Mouse (Mus musculus) neural tube, embryonic 12.5 days (tissue): Measurements from ENCODE around the gene Ccdc152. TPM values are rescaled to one million over a fixed set of nuclear protein-coding genes. Genes with fewer than 3 reads are reported as not detected.

Experiments
- ATAC-seq: fragments of 200-750 bp; cut with Nextera tagmentation; 2 replicates; pipeline ENCODE4 v1.8.0; 2017; ENCODE audit warnings: low read depth, mild to moderate bottlenecking, moderate TSS enrichment, moderate library complexity; ENCODE audit not compliant: low FRiP score
- H3K27ac ChIP-seq: fragments of 300-500 bp; sonication (generic); 2 replicates; pipeline ENCODE4 v1.5.1; 2016
- H3K27me3 ChIP-seq: fragments of 300-500 bp; sonication (generic); replicated peaks from 2 replicates; pipeline ENCODE4 v1.6.1; 2016; ENCODE audit warnings: mild to moderate bottlenecking
- H3K36me3 ChIP-seq: fragments of 300-500 bp; sonication (generic); 2 replicates; pipeline ENCODE4 v1.6.1; 2016; ENCODE audit warnings: mild to moderate bottlenecking
- H3K4me1 ChIP-seq: fragments of 300-500 bp; sonication (generic); 2 replicates; pipeline ENCODE4 v1.6.1; 2016
- H3K4me2 ChIP-seq: fragments of 300-500 bp; sonication (generic); replicated peaks from 2 replicates; pipeline ENCODE4 v1.6.1; 2016; ENCODE audit warnings: mild to moderate bottlenecking
- H3K4me3 ChIP-seq: fragments of 300-500 bp; sonication (generic); 2 replicates; pipeline ENCODE4 v1.5.1; 2016
- H3K9ac ChIP-seq: fragments of 300-500 bp; sonication (generic); 2 replicates; pipeline ENCODE4 v1.6.1; 2016; ENCODE audit warnings: mild to moderate bottlenecking
- H3K9me3 ChIP-seq: fragments of 300-500 bp; sonication (generic); 2 replicates; pipeline ENCODE4 v1.6.1; 2016; ENCODE audit warnings: mild to moderate bottlenecking
- WGBS: fragments of 180-500 bp; shearing (Covaris S2); methylation state at CpG from one replicate; pipeline ENCODE4 v1.1.7; 2016; 5-methylcytosine and 5-hydroxymethylcytosine counted together
- polyA plus RNA-seq: library from polyadenylated mRNA; unstranded; fragments of >200 nt; fragmentation: Nextera tagmentation; extraction: Ambion mirVana; gene quantifications from 2 replicates; pipeline ENCODE4 v1.2.1, GENCODE M21; 2016

Ccdc152 gene
- polyA plus RNA-seq, 1 experiment from 2014 or later: 0.28 TPM

GRCm38 (mm10) chr15:3271216-3271615, 32.1 kb downstream of the Ccdc152 start:
- no peak overlapping the region for H3K9ac ChIP-seq
- no peak overlapping the region for H3K27ac ChIP-seq
- no peaks in the 10 kb centered on the region for H3K9me3 ChIP-seq
- H3K4me1 ChIP-seq: peaks cover 9% of the 10 kb centered on the region; the same call in 1 of the 2 replicates
- H3K4me3 ChIP-seq: peak overlapping the region; percentile 26
- H3K36me3 ChIP-seq: no peaks in the 10 kb centered on the region
- ATAC-seq: no peak
- peak overlapping the region; percentile 54 for H3K4me2 ChIP-seq
- WGBS: 22% methylated on average over 6 of the region's 6 CpGs
- no peaks in the 10 kb centered on the region for H3K27me3 ChIP-seq

- WGBS: under 1% methylated on average over 12 of the region's 12 CpGs
- peak; percentile 73 for ATAC-seq
- Histone ChIP-seq H3K27me3 (no peaks in the 10 kb centered on the region), H3K27ac (no peak overlapping the region), H3K9ac (no peak overlapping the region), H3K4me1 (peaks cover 9% of the 10 kb centered on the region; the same call in 1 of the 2 replicates), H3K4me3 (peak overlapping the region; percentile 19; the same call in 1 of the 2 replicates), H3K4me2 (peak overlapping the region; percentile 54), H3K9me3 (no peaks in the 10 kb centered on the region), H3K36me3 (no peaks in the 10 kb centered on the region)
Observed at GRCm38 (mm10) chr15:3270646-3271077, 32.7 kb downstream of the Ccdc152 start.

GRCm38 (mm10) chr15:3269996-3270645, 33.2 kb downstream of the Ccdc152 start:
- peak; percentile 54 for ATAC-seq
- Histone ChIP-seq H3K9me3 (no peaks in the 10 kb centered on the region), H3K27ac (no peak overlapping the region)

GRCm38 (mm10) chr15:3269496-3269895, 33.8 kb downstream of the Ccdc152 start:
- no peaks in the 10 kb centered on the region for H3K36me3 ChIP-seq
- H3K27me3 ChIP-seq: no peaks in the 10 kb centered on the region
- no peak overlapping the region for H3K4me3 ChIP-seq
- H3K4me2 ChIP-seq: no peak overlapping the region
- H3K9me3 ChIP-seq: no peaks in the 10 kb centered on the region
- no peak overlapping the region for H3K27ac ChIP-seq
- 65% methylated on average over 4 of the region's 4 CpGs for WGBS
- H3K9ac ChIP-seq: no peak overlapping the region
- H3K4me1 ChIP-seq: peaks cover 9% of the 10 kb centered on the region; the same call in 1 of the 2 replicates
- no peak for ATAC-seq

More at GRCm38 (mm10) chr15:3269996-3270645, 33.2 kb downstream of the Ccdc152 start:
- WGBS: 21% methylated on average over 6 of the region's 6 CpGs
- Histone ChIP-seq H3K36me3 (no peaks in the 10 kb centered on the region), H3K4me1 (peaks cover 9% of the 10 kb centered on the region; the same call in 1 of the 2 replicates), H3K27me3 (no peaks in the 10 kb centered on the region), H3K4me3 (no peak overlapping the region), H3K4me2 (peak overlapping the region; percentile 54), H3K9ac (no peak overlapping the region)

- no peak for ATAC-seq
- Histone ChIP-seq H3K27me3 (no peaks in the 10 kb centered on the region), H3K4me3 (no peak within 1 kb of the TSS), H3K9ac (no peak within 1 kb of the TSS), H3K4me2 (no peak within 1 kb of the TSS), H3K4me1 (peaks cover 9% of the 10 kb centered on the region; the same call in 1 of the 2 replicates), H3K36me3 (no peaks in the 10 kb centered on the region), H3K27ac (no peak within 1 kb of the TSS), H3K9me3 (no peaks in the 10 kb centered on the region)
- 81% methylated on average over 6 of the region's 6 CpGs for WGBS
Observed at GRCm38 (mm10) chr15:3268247-3268646, 35.1 kb downstream of the Ccdc152 start, which contains the start of gene Selenop. Selenop (plus strand) TSS chr15:3268547.

- Histone ChIP-seq H3K36me3 (no peaks in the 10 kb centered on the region), H3K9me3 (no peaks in the 10 kb centered on the region), H3K27me3 (no peaks in the 10 kb centered on the region), H3K4me2 (no peak overlapping the region), H3K4me1 (peaks cover 4% of the 10 kb centered on the region; the same call in 1 of the 2 replicates), H3K9ac (no peak overlapping the region), H3K4me3 (no peak overlapping the region), H3K27ac (no peak overlapping the region)
- ATAC-seq: no peak
- WGBS: 83% methylated on average over 1 of the region's 1 CpGs
Observed at GRCm38 (mm10) chr15:3264828-3265227, 38.5 kb downstream of the Ccdc152 start.

GRCm38 (mm10) chr15:3264293-3264692, 39.0 kb downstream of the Ccdc152 start:
- Histone ChIP-seq H3K36me3 (no peaks in the 10 kb centered on the region), H3K4me1 (peaks cover 2% of the 10 kb centered on the region; the same call in 1 of the 2 replicates), H3K27ac (no peak overlapping the region), H3K9me3 (no peaks in the 10 kb centered on the region), H3K9ac (no peak overlapping the region), H3K27me3 (no peaks in the 10 kb centered on the region), H3K4me2 (no peak overlapping the region), H3K4me3 (no peak overlapping the region)
- ATAC-seq: no peak
- 88% methylated on average over 4 of the region's 4 CpGs for WGBS

- H3K27me3 ChIP-seq: no peaks in the 10 kb centered on the region
- H3K9me3 ChIP-seq: no peaks in the 10 kb centered on the region
- no peaks in the 10 kb centered on the region for H3K36me3 ChIP-seq
- WGBS: 83% methylated on average over 3 of the region's 3 CpGs
- no peak overlapping the region for H3K9ac ChIP-seq
- H3K4me2 ChIP-seq: no peak overlapping the region
- H3K4me1 ChIP-seq: no peaks in the 10 kb centered on the region
- no peak overlapping the region for H3K27ac ChIP-seq
- no peak overlapping the region for H3K4me3 ChIP-seq
- ATAC-seq: no peak
Observed at GRCm38 (mm10) chr15:3262883-3263282, 40.4 kb downstream of the Ccdc152 start.

GRCm38 (mm10) chr15:3260309-3260708, 43.0 kb downstream of the Ccdc152 start:
- Histone ChIP-seq H3K4me2 (no peak overlapping the region), H3K27ac (no peak overlapping the region), H3K27me3 (no peaks in the 10 kb centered on the region), H3K4me1 (no peaks in the 10 kb centered on the region), H3K9ac (no peak overlapping the region), H3K4me3 (no peak overlapping the region), H3K36me3 (no peaks in the 10 kb centered on the region), H3K9me3 (no peaks in the 10 kb centered on the region)
- ATAC-seq: no peak
- 92% methylated on average over 4 of the region's 4 CpGs for WGBS

GRCm38 (mm10) chr15:3259025-3259424, 44.3 kb downstream of the Ccdc152 start:
- Histone ChIP-seq H3K9ac (no peak overlapping the region), H3K27ac (no peak overlapping the region), H3K36me3 (no peaks in the 10 kb centered on the region), H3K27me3 (no peaks in the 10 kb centered on the region), H3K4me2 (no peak overlapping the region), H3K4me1 (no peaks in the 10 kb centered on the region), H3K9me3 (no peaks in the 10 kb centered on the region), H3K4me3 (no peak overlapping the region)
- no peak for ATAC-seq
- WGBS: 59% methylated on average over 1 of the region's 1 CpGs

- H3K9me3 ChIP-seq: no peaks in the 10 kb centered on the region
- no peak overlapping the region for H3K4me2 ChIP-seq
- no peaks in the 10 kb centered on the region for H3K4me1 ChIP-seq
- no peaks in the 10 kb centered on the region for H3K27me3 ChIP-seq
- no peak for ATAC-seq
- no peak overlapping the region for H3K4me3 ChIP-seq
- H3K36me3 ChIP-seq: no peaks in the 10 kb centered on the region
- H3K9ac ChIP-seq: no peak overlapping the region
- no peak overlapping the region for H3K27ac ChIP-seq
Observed at GRCm38 (mm10) chr15:3251718-3252067, 51.6 kb downstream of the Ccdc152 start.

GRCm38 (mm10) chr15:3251031-3251717, 52.2 kb downstream of the Ccdc152 start:
- Histone ChIP-seq H3K4me3 (no peak overlapping the region), H3K4me1 (no peaks in the 10 kb centered on the region), H3K9ac (no peak overlapping the region), H3K9me3 (no peaks in the 10 kb centered on the region), H3K27me3 (no peaks in the 10 kb centered on the region), H3K4me2 (no peak overlapping the region), H3K27ac (no peak overlapping the region), H3K36me3 (no peaks in the 10 kb centered on the region)
- no peak for ATAC-seq
- WGBS: 90% methylated on average over 3 of the region's 3 CpGs
